Mouse (Mus musculus): Measurements from ENCODE around the gene Crhr1. TPM values are rescaled to one million over a fixed set of nuclear protein-coding genes. Genes with fewer than 3 reads are reported as not detected.

Crhr1 gene
- polyA plus RNA-seq, 1 experiment from 2014 or later, result not detected

DNA sequence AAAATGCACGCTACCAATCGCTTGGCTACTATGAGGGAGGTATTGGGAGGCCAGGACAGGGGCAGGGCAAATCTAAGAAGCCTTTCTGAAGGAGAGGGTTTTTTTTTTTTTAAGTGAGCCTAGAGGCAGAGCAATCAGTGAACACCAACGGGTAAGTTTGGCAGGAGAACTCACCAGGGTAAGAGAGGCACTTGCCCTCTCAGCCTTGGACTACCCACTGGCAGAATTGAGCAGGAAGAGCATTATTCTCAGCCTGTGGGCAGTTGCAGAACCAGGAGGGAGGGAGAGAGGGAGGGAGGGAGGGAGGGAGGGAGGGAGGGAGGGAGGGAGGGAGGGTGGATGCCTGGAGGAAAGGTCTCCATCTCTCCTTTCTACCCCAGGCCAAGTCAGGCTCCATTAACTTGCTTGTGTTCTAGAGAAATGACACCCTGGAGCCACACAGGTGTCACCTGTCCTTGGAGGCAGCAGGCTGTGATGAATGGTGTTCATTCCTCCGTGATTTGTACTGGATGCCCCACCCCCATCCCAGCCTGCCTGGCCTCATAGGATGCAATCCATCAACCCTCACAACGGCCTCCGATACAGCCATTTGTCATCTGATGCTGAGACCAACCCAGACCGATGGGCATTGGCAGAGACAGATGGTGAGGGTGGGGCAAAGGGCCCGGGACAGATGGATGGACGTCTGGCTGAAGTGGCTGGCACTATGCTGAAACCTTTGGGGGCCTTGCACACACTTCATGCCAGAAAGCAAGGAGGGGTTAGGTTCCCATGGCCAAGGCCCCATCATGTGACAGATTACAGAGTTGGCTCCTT is 22.4 kb downstream of the Crhr1 start:
- Histone ChIP-seq H3K27ac (ENCODE audit: low read length) (no peak overlapping the region), H3K27me3 (ENCODE audit: control insufficient read depth, insufficient read depth, low read length) (peaks cover 40% of the 10 kb centered on the region), H3K4me2 (ENCODE audit: low read depth, low read length) (no peak overlapping the region), H3K36me3 (ENCODE audit: control insufficient read depth, insufficient read depth) (no peaks in the 10 kb centered on the region), H3K4me3 (ENCODE audit: low read length) (no peak overlapping the region), H3K9me3 (replicated peaks; ENCODE audit: control insufficient read depth, low read length) (no peaks in the 10 kb centered on the region), H3K9ac (ENCODE audit: low read length) (no peak overlapping the region), H3K4me1 (ENCODE audit: control insufficient read depth, insufficient read depth, low read length) (peaks cover 5% of the 10 kb centered on the region; the same call in 1 of the 2 replicates)
- 37% methylated on average over 9 of the region's 9 CpGs for WGBS
- ATAC-seq (replicated peaks; ENCODE audit: extremely low read depth, insufficient read depth, low FRiP score), result no peak

DNA sequence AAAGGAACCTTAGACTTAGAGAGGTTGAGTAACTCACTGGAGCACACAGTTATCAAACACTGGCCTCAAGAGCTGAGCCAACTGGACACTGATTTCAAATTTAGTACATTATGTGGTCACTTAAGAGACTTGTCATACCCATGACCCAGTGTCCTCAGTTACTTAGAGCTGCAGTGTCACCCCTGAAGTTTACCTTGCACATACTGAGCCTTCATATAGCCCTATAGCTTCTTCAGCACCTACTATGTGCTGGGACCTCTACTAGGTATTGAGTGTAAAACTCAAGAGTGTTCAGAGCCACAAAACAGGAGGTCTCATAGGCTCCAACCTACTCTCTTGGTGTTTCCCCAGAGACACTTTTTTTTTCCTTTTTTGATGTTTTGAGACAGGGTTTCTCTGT is 23.2 kb downstream of the Crhr1 start:
- no peaks in the 10 kb centered on the region for H3K36me3 ChIP-seq (ENCODE audit: control insufficient read depth, insufficient read depth)
- no peak for ATAC-seq (replicated peaks; ENCODE audit: extremely low read depth, insufficient read depth, low FRiP score)
- H3K4me3 ChIP-seq (ENCODE audit: low read length), result no peak overlapping the region
- no peak overlapping the region for H3K9ac ChIP-seq (ENCODE audit: low read length)
- H3K27ac ChIP-seq (ENCODE audit: low read length), result no peak overlapping the region
- H3K27me3 ChIP-seq (ENCODE audit: control insufficient read depth, insufficient read depth, low read length), result peaks cover 41% of the 10 kb centered on the region
- H3K4me1 ChIP-seq (ENCODE audit: control insufficient read depth, insufficient read depth, low read length), result peaks cover 5% of the 10 kb centered on the region; the same call in 1 of the 2 replicates
- H3K4me2 ChIP-seq (ENCODE audit: low read depth, low read length), result no peak overlapping the region
- H3K9me3 ChIP-seq (replicated peaks; ENCODE audit: control insufficient read depth, low read length), result no peaks in the 10 kb centered on the region

DNA sequence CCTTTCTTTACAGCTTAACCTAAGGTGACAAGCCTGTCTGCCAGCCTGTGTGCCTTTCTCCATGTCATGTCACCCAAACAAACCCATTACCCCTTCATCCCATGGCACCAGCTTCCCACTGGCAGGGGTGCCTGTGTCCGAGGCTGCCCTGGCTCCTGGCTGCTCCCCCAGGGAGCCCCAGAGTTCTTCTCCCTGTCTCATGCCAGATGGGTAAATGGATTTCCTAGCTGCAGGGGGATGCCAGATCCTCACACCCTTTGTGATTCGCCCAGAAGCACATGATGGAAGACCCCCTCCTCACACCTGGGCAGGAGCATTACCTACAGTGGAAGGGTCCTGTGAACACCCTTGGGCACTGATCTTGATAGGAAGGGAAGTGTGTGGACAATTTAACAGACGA is 23.7 kb downstream of the Crhr1 start:
- Histone ChIP-seq H3K4me1 (ENCODE audit: control insufficient read depth, insufficient read depth, low read length) (peaks cover 5% of the 10 kb centered on the region; the same call in 1 of the 2 replicates), H3K9me3 (replicated peaks; ENCODE audit: control insufficient read depth, low read length) (no peaks in the 10 kb centered on the region), H3K9ac (ENCODE audit: low read length) (no peak overlapping the region), H3K27me3 (ENCODE audit: control insufficient read depth, insufficient read depth, low read length) (peaks cover 39% of the 10 kb centered on the region), H3K4me2 (ENCODE audit: low read depth, low read length) (no peak overlapping the region), H3K27ac (ENCODE audit: low read length) (no peak overlapping the region), H3K4me3 (ENCODE audit: low read length) (no peak overlapping the region), H3K36me3 (ENCODE audit: control insufficient read depth, insufficient read depth) (no peaks in the 10 kb centered on the region)
- 43% methylated on average over 3 of the region's 3 CpGs for WGBS
- ATAC-seq (replicated peaks; ENCODE audit: extremely low read depth, insufficient read depth, low FRiP score), result no peak

DNA sequence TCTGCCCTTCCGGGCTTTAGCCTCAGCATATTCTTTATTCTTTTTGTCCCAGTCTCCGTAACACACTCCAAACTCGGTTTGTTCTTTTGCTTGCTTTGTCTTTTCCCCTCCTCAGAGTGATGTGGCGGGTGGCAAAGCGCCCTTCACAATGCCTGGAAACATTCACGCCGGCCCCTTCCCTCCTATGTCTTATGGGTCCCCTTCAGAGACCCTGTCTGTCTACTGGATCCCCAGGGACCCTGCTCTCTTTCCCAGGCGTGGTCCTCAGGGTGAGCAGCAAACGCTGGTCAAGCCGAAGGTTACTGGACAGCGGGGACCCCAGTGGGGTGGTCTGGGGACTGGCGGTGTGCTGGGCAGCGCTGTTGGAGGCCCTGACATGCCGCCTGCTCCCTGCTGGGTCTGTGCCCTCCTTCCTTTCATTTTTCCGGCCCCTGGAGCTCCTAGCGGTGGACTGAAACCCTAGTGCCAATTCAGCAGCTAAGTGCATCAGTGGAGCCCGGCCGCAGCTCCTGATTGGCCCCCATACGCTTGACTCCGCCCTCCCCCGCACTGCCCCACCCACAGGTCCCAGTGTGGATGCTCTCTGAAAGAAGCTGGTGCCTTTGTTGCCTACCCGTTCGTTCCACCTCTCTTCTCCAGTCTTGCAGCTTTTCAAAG is 25.1 kb downstream of the Crhr1 start:
- Histone ChIP-seq H3K9me3 (replicated peaks; ENCODE audit: control insufficient read depth, low read length) (no peaks in the 10 kb centered on the region), H3K36me3 (ENCODE audit: control insufficient read depth, insufficient read depth) (no peaks in the 10 kb centered on the region), H3K9ac (ENCODE audit: low read length) (no peak overlapping the region), H3K4me1 (ENCODE audit: control insufficient read depth, insufficient read depth, low read length) (peaks cover 5% of the 10 kb centered on the region; the same call in 1 of the 2 replicates), H3K27me3 (ENCODE audit: control insufficient read depth, insufficient read depth, low read length) (peaks cover 38% of the 10 kb centered on the region), H3K4me2 (ENCODE audit: low read depth, low read length) (peak overlapping the region; percentile 52), H3K4me3 (ENCODE audit: low read length) (peak overlapping the region; percentile 20), H3K27ac (ENCODE audit: low read length) (no peak overlapping the region)
- no peak; the same call in 1 of the 2 replicates for ATAC-seq (replicated peaks; ENCODE audit: extremely low read depth, insufficient read depth, low FRiP score)
- WGBS, result 8% methylated on average over 23 of the region's 23 CpGs

DNA sequence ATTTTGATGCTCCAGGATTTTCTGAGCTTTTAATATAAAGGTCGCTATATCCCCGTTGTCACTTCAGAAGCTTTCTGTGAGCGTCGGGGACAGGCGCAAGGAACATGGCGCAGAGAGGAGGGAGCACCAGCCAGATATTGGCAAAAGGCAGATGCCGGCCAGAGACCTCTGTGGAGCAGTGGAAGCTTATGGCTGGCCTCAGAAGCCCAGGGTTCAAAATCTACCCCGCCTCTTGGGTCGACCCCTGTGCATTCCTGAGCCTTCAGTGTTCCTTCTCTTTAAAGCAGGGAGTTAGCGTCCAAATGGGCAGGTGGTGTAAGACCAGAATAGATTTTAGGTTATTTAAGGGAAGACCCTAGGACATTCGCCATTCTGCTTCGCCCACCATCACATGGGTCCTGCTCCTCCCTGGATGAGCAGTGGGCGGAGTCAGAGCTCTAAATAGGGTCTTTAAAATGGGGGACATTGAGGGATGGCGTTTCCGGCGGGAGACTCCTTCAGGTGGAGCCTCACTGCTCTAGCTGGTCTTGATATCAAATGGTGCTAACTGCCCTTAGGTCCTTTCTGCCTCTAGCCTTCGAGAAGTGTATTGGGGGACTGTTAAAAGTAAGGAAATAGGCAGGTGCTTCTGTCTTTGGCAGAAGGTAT is 25.7 kb downstream of the Crhr1 start:
- H3K4me1 ChIP-seq (ENCODE audit: control insufficient read depth, insufficient read depth, low read length), result peaks cover 5% of the 10 kb centered on the region; the same call in 1 of the 2 replicates
- H3K27ac ChIP-seq (ENCODE audit: low read length), result no peak overlapping the region
- H3K36me3 ChIP-seq (ENCODE audit: control insufficient read depth, insufficient read depth), result no peaks in the 10 kb centered on the region
- peak overlapping the region; percentile 20 for H3K4me3 ChIP-seq (ENCODE audit: low read length)
- no peaks in the 10 kb centered on the region for H3K9me3 ChIP-seq (replicated peaks; ENCODE audit: control insufficient read depth, low read length)
- ATAC-seq (replicated peaks; ENCODE audit: extremely low read depth, insufficient read depth, low FRiP score), result no peak
- peaks cover 39% of the 10 kb centered on the region for H3K27me3 ChIP-seq (ENCODE audit: control insufficient read depth, insufficient read depth, low read length)
- H3K9ac ChIP-seq (ENCODE audit: low read length), result no peak overlapping the region
- WGBS, result 12% methylated on average over 17 of the region's 17 CpGs
- peak overlapping the region; percentile 52 for H3K4me2 ChIP-seq (ENCODE audit: low read depth, low read length)

DNA sequence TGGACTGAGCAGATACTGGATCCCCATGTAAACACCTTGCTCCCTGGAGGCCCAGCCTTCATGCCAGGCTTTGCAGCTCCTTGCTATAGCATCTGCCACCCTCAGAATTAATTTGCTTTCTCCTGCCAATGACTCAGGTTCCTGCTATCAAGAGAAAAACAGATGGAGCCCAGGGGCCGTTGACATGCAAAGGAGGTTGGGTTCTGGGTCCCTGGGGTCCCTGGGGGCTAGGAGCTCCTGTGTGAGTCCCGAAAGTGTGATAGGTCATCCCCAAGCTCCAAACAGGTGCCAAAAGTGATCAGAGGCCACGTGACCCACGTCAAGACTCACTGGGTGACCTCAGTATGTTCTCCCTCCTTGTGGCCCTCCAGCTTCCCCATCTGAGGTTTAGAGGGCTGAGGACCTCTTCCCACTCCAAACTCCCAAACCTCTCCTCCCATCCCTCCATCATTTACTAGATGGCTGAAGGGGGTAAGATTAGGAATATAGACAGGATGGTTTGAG is 27.2 kb downstream of the Crhr1 start:
- no peak overlapping the region for H3K4me3 ChIP-seq (ENCODE audit: low read length)
- no peak overlapping the region for H3K9ac ChIP-seq (ENCODE audit: low read length)
- no peak overlapping the region for H3K4me2 ChIP-seq (ENCODE audit: low read depth, low read length)
- H3K27ac ChIP-seq (ENCODE audit: low read length), result no peak overlapping the region
- H3K9me3 ChIP-seq (replicated peaks; ENCODE audit: control insufficient read depth, low read length), result no peaks in the 10 kb centered on the region
- peaks cover 39% of the 10 kb centered on the region for H3K27me3 ChIP-seq (ENCODE audit: control insufficient read depth, insufficient read depth, low read length)
- no peak for ATAC-seq (replicated peaks; ENCODE audit: extremely low read depth, insufficient read depth, low FRiP score)
- H3K4me1 ChIP-seq (ENCODE audit: control insufficient read depth, insufficient read depth, low read length), result peaks cover 5% of the 10 kb centered on the region; the same call in 1 of the 2 replicates
- H3K36me3 ChIP-seq (ENCODE audit: control insufficient read depth, insufficient read depth), result no peaks in the 10 kb centered on the region
- WGBS, result 75% methylated on average over 4 of the region's 4 CpGs

DNA sequence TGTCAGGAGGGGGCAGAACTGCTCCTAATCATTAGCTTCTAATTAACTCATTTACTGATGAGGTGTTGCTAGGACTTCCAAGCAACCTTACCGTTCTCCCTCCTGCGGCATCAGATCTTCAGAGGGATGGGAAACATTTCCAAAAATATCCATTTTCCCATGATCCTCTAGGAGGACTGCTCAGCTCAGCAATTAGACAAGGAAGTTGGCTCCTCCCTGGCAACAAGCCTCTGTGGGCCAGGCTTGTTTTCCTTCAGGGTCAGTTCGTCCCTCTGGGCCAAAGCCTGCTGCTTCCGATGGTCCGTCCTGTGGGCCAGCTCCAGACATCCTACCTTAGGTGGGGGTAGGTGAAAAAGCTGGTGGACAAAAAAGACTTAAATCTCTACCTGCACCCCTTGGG is 28.5 kb downstream of the Crhr1 start:
- no peak for ATAC-seq (replicated peaks; ENCODE audit: extremely low read depth, insufficient read depth, low FRiP score)
- WGBS, result 73% methylated on average over 5 of the region's 5 CpGs
- no peaks in the 10 kb centered on the region for H3K36me3 ChIP-seq (ENCODE audit: control insufficient read depth, insufficient read depth)
- H3K27ac ChIP-seq (ENCODE audit: low read length), result no peak overlapping the region
- no peak overlapping the region for H3K4me2 ChIP-seq (ENCODE audit: low read depth, low read length)
- H3K27me3 ChIP-seq (ENCODE audit: control insufficient read depth, insufficient read depth, low read length), result peaks cover 35% of the 10 kb centered on the region
- no peaks in the 10 kb centered on the region for H3K9me3 ChIP-seq (replicated peaks; ENCODE audit: control insufficient read depth, low read length)
- H3K9ac ChIP-seq (ENCODE audit: low read length), result no peak overlapping the region
- peaks cover 5% of the 10 kb centered on the region; the same call in 1 of the 2 replicates for H3K4me1 ChIP-seq (ENCODE audit: control insufficient read depth, insufficient read depth, low read length)
- no peak overlapping the region for H3K4me3 ChIP-seq (ENCODE audit: low read length)

DNA sequence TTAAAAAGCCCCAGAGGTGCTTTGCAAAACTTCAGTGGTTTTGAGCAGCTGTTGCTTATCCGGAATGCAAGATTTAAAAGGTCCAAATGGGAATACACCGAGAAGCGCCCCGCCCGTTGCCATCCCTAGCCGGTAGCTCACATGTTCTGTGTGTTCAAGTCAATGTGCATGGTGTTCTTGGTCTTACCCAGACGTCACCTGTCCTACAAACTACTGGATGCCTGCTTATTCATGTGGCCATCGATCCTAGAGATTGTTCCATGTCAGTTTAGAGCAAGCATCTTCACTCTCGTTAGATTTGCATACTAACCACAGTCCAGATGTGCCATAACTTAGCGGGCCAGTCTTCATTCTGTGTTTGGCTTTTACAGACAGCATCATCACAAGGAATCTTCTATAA is 31.6 kb downstream of the Crhr1 start:
- H3K27ac ChIP-seq (ENCODE audit: low read length), result no peak overlapping the region
- H3K4me2 ChIP-seq (ENCODE audit: low read depth, low read length), result no peak overlapping the region
- H3K27me3 ChIP-seq (ENCODE audit: control insufficient read depth, insufficient read depth, low read length), result peaks cover 8% of the 10 kb centered on the region
- 86% methylated on average over 10 of the region's 10 CpGs for WGBS
- H3K36me3 ChIP-seq (ENCODE audit: control insufficient read depth, insufficient read depth), result no peaks in the 10 kb centered on the region
- no peaks in the 10 kb centered on the region for H3K4me1 ChIP-seq (ENCODE audit: control insufficient read depth, insufficient read depth, low read length)
- no peak overlapping the region for H3K4me3 ChIP-seq (ENCODE audit: low read length)
- no peak overlapping the region for H3K9ac ChIP-seq (ENCODE audit: low read length)
- no peaks in the 10 kb centered on the region for H3K9me3 ChIP-seq (replicated peaks; ENCODE audit: control insufficient read depth, low read length)
- ATAC-seq (replicated peaks; ENCODE audit: extremely low read depth, insufficient read depth, low FRiP score), result no peak

Measured in heart, embryonic 16.5 days (tissue).